Mouse (Mus musculus): ENCODE results near the gene Apex2.
"Not testable (repeated sequence)": the region's sequence is repeated elsewhere in the genome, so short reads cannot be mapped to it uniquely, and the experiment has no call there.

The Apex2 gene

GRCm38 (mm10) chrX:150487811-150488210 is 101.9 kb downstream of the Apex2 start:
- not testable (repeated sequence) for DNase-seq (ENCODE audit: low spot score)

- DNase-seq (ENCODE audit: low spot score), result not testable (repeated sequence)
These were observed 103.2 kb downstream of the Apex2 start for GRCm38 (mm10) chrX:150486314-150487030.

GRCm38 (mm10) chrX:150477854-150478780 is 111.6 kb downstream of the Apex2 start:
- peak; percentile 77 for DNase-seq (ENCODE audit: low spot score)

- no peak for DNase-seq (ENCODE audit: low spot score)
These were observed 118.3 kb downstream of the Apex2 start for GRCm38 (mm10) chrX:150471416-150471815.
